Mouse (Mus musculus): Measurements from ENCODE around the gene Tmem53. TPM values are rescaled to one million over a fixed set of nuclear protein-coding genes. Genes with fewer than 3 reads are reported as not detected.

The Tmem53 gene
- 1 to 10 TPM; 4.1 to 4.3 TPM for total RNA-seq (2021)
- long read RNA-seq, experiment 1, partial matches to known transcripts: 0 of 7 reads
- long read RNA-seq, experiment 1, other reads (novel, unspliced or antisense): 3 of 7 reads
- long read RNA-seq, experiment 2, partial matches to known transcripts: 0 of 5 reads
- long read RNA-seq, experiment 2, other reads (novel, unspliced or antisense): 1 of 5 reads

DNA sequence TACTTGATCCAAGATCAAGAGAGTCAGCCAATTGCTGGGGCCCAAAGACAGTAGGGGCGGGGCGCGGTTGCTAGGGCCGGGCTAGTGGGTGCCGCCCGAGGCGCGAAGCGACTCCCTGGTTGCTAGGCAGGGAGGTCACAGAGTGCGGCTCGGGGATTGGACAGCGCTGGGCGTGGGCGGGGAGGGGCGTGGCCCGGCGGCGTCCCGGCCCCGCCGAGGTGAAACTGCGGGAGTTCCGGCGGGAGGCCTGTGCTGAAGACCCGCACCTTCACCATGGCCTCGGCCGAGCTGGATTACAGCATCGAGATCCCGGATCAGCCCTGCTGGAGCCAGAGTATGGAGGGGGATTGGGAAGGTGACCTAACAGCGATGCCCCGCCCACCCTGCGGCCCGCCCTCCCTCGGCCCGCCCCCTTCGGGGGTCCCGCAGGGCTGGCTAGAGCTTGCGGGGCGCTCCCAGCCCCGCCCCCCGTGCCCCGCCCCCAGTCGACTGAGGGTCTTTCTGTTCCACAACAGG is at the start of gene Tmem53, which contains the start of gene Armh1:
Gene Tmem53 (plus strand): TSS at position 151 of the 516 bp plus-strand sequence.
Gene Armh1 (minus strand): TSS at position 325 of the 516 bp plus-strand sequence.
- DNase-seq (ENCODE audit: low spot score in 2 of 2): peak; percentile 71 to 80

DNA sequence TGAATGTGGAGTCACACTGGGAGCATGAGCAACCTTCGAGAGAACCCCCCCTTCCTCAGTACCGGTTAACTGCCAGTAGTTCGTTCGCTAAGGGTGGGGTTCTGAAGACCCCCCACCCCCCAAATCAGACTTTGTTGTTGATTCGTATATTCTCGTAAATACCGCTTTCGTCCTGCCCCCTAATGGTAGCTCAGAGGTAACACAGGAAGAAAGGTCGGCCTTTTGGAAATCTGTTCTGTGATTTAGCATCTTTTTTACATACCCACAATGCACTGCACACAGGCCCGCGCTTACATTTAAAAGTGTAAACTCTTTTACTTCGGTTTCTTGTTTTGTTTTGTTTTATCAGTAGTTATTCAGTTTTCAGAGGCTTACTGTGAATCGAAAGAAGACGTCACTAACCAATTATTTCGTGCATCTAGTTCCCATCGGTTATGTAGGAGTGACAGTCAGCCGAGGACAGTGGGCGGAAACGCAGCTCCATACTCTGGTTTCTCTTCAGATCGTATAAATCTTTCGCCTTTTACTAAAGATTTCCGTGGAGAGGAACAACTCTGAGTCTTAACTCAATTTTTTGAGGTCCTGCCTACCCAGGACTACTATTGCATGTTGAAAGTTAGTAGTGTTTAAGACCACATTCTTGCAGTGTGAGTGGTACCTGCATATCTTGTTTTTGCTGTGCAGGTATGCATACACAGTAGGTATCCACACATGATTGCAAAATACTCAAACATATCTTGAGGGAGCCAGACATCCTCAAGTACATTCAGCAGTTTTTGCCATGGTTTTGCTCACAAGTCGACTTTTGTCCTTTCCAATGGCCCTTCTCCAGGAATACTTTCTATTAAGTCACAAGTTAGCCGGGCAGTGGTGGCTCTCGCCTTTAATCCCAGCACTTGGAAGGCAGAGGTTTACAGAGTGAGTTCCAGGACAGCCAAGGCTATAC is 49.4 kb upstream of the Tmem53 start:
- peak in 1 of 2 experiments; percentile 21 for DNase-seq (ENCODE audit: low spot score in 2 of 2)

DNA sequence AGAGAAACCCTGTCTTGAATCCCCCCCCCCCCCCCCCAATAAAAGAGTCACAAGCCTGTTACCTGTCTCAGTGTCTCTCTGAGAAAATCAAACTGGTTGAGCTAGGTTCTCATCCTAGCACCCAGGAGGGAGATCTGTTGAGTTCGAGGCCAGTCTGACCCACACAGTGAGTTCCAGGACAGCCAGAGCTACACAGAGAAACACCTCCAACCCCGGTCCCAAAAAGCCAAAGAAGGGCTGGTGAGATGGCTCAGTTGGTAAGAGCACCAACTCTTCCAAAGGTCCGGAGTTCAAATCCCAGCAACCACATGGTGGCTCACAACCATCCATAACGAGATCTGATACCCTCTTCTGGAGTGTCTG is 48.8 kb upstream of the Tmem53 start:
- DNase-seq (ENCODE audit: low spot score in 2 of 2): no peak

DNA sequence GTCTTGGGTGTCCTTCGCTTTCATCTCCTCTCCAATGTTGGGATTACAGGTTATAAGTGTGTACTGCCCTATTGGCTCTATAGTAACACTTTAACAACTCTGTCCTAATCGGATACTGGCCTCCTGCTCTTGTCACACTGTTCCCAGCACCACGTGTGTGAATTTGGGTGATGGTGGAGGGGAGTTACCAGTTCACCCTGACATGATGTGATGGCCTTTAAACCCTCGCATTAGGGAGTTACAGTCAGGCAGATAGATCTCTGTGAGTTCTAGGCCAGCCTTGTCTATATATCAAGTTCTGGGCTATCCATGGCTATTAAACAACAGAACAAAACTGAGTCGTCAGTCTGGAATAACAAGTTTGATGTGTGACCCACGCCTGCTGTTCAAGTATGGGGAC is 42.2 kb upstream of the Tmem53 start:
- DNase-seq (ENCODE audit: low spot score in 2 of 2): no peak

DNA sequence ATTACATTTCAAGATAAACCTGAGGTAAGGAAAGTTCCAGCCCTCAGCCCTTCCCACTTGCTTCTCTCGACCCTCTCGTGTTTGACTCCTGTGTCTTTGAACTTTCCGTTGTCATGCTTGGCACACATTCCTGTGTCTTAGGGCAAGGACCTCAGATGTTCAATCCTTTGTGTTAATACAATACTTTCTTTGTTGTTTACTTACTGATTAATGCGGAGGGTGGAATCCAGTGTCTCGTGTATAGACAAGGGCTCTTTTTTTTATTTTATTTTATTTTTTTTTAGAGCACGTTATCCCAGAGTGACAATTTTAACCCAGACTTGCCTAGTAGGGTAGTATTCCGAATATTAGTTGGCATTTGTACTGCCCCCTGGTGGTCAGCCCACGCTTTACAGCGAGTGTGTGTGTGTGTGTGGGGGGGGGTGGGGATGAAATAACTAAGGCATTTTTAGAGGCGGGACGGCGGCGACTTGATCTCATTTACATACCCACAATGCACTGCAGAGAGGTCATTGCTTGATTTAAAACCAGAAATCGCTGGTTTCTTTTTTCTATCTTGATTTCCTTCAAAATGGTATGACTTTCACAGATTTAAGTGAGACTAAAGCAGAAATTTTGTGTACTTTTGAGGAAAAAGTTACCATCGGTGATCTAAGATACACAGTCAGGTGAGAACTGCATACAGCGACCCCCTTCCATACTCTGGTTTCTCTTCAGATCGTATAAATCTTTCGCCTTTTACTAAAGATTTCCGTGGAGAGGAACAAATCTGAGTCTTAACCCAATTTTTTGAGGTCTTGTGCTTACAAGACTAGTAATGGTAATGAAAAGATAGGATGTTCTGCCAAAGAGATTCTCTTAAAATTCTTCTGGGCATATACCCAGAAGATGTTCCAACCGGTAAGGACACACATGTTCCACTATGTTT is 41.3 kb upstream of the Tmem53 start:
- DNase-seq (ENCODE audit: low spot score in 2 of 2): peak; percentile 44 to 65

DNA sequence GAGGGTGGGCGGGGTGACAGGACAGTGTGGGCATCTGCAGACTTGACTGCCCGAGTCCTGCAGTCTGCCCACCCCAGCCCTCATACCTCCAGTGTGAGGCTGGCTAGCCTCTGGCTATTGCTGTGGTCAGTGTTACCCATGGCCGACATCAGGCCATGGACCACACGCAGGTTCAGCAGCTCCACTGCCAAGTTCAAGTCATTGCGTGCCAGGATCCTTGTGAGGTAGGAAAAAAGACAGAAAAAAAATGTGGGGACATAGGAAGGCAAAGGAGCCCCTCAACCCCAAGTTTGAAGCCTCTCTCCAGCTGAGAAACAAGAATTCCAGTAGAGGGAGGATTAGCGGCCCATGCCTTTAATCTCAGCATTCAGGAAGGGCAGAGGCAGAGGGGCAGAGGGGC is 37.5 kb upstream of the Tmem53 start:
- DNase-seq (ENCODE audit: low spot score in 2 of 2): no peak

DNA sequence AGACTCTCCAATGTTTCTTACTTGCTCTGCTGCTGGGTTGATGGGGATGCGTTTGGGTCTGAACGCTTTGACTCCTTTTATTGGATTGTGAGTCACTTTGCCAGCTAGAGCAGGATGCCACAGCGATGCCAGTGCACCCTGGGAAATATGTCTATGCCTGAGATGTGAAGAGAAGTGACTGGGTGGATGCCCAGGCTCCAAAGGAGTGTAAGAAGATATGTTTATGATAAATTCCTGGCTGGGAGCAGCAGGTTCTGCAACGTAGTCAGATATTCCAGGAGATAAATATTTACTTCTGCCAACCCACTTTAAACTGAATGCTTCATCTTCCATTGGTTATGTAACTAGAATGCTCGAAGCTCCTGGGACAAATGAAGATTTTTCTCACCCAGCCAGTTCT is 34.7 kb upstream of the Tmem53 start:
- peak in 1 of 2 experiments; percentile 14 for DNase-seq (ENCODE audit: low spot score in 2 of 2)

DNA sequence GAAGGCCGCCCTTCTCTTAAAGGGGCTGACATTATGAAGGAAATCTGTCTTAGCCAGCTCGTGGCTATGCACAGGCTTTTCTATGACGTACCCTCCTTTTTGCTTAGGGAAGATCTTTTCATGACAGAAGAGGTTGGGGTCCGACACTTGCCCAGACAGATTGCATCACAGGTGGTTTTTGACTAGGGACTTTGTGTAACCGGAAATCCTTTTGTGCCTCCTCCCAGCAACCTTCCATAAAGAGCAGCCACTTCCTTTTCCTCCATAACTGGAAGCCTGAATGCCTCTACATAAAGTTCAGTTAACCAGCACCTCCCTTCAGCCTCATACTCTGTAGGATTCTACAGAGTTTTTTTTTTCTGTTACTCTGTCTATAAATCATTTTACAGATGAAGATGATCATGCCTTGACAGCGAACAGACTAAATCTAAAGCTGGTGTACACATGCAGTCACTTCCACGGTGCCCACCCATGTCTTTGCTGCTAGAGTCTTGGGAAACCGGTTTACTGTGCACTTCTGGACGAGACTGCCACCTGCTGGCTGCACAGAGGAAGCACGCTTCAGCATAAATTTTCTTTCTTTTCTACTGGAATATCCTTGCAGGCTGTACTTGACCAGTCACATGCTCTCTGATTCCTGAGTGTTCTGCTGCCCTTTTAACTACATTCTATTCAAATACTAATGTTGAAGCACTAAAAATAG is 33.1 kb upstream of the Tmem53 start:
- DNase-seq (ENCODE audit: low spot score in 2 of 2): peak; percentile 35 to 43

DNA sequence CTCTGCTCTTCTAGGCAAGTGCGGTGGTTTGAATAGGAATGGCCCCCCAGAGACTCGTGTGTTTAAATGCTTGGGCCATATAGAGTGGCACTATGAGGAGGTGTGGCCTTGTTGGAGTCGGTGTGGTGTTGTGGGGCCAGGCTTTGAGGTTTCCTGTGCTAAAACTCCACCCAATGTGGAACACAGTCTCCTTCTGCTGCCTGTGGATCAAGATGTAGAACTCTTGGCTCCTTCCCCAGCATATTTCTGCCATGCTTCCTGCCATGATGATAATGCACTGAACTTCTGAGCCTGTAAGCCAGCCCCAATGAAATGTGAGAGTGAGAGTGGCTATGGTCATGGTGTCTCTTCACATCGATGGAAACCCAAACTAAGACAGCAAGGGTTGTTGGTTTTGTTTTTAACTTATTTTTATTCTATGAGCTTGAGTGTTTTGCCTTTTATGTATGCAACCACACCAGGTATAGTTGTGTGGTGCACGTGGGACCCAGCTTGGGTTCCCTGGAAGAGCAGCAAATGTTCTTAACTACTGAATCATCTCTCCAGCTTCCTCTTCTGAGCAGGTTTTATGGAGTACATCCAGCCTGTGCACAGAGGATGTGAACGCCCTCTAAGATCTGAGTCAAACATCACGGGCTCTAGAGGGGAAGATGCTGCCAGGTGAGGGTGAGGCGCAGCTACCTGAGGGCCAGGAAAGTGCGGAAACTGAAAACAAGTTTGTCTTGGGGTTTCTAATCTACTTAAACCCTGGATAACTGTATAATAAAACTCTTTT is 30.8 kb upstream of the Tmem53 start:
- DNase-seq (ENCODE audit: low spot score in 2 of 2): no peak

DNA sequence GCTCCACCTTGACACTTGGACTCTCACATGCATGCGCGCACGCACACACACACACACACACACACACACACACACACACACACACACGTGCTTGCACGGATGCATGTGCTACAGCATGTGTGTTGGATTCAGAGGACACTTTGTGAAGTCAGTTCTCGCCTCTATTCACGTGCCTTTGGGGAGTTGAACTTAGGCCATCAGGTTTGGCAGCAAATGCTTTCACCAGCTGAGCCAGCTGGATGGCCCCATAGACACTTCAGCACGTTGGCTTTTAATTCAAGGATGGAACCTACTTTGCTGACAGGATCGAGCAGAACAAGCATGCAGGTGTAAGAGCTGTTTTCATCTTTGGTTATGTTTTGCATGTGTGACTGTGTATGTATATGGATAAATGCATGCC is 29.9 kb upstream of the Tmem53 start:
- no peak for DNase-seq (ENCODE audit: low spot score in 2 of 2)

DNA sequence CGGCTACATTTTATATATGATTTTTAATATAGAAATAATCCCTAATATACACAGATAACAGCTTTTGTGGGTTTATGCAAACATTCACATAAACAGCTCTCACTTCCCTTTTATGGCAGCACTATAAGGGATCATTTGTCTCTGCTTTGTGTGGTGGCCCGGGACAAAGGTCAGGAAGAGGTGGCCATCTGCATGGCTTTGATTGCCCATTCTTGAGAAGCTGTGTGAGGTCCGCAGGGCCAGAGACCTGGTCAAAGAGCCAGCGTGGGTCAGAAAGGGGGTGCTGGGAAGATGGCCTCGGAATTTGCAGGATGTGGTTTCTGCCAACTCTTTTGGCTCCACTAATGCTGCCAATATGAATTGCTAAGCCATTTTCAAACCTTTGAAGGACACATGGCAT is 28.8 kb upstream of the Tmem53 start:
- DNase-seq (ENCODE audit: low spot score in 2 of 2): no peak

DNA sequence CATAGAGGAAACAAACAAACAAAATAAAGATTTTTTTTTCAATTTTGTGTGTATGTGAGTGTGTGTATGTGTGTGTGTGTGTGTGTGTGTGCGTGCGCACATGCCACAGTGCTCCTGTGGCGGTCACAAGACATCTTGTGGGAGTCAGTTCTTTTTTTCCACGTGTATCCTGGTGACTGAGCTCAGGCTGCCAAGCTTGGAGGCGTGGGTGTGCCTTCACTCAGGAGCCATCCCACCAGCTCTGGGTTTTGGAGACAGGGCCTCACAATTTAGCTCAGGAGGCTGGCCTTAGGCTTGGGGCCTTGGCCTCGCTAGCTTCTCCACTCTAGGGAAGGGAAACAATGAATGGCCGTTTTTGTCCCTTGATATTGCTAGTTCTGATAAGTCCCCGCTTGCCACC is 27.6 kb upstream of the Tmem53 start:
- no peak for DNase-seq (ENCODE audit: low spot score in 2 of 2)

DNA sequence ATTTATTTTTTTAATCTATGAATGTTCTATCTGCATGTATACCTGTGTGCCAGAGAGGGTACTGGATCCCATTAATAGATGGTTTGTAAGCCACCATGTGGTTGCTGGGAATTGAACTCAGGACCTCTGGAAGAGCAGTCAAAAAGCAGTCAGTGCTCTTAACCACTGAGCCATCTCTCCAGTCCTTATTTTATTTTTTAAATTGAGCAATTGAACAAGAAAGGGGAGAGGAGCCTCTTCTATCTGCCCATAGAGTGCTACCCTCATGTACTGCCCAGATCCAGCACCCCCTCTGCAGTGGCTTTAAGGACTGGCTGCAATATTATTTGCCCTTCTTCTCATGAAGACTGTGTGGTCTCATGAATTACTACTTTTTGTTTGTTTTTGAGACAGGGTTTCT is 26.5 kb upstream of the Tmem53 start:
- no peak for DNase-seq (ENCODE audit: low spot score in 2 of 2)

DNA sequence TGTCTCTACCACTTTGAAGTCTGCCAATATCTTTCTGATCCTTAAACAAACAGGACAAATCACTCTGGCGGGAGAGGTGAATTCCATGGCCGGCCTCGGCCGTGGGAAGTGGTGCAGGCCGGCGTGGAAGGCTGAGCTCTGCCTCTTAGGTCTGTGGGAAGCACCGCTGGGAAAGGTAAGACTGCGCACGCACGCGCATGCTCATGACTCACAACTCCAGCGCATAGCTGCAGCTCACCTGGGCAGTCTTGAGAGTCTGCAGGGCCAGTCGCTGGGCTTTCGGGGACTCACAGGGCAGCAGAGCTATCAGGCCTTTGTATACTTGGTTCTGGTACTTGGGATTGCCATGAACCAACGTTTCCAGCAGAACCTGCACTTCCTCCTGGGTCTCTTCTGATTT is 22.2 kb upstream of the Tmem53 start:
- no peak for DNase-seq (ENCODE audit: low spot score in 2 of 2)

DNA sequence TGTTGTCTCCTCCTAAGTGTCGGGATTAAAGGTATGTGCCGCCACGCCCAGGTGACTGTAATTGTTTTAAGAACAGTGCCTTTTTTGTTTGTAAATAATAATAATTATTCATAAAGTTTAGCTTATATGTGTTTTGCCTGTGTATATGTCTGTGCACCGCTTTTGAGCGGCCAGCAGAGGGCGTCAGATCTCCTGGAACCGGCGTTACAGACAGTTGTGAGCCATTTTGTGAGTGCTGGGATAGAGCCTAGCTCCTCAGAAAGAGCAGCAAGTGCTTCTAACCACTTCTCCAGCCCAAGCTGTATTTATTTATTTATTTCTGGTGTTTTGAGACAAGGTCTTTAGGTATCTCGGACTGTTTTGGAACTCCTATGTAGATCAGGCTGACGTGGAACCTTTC is 21.4 kb upstream of the Tmem53 start:
- no peak for DNase-seq (ENCODE audit: low spot score in 2 of 2)

DNA sequence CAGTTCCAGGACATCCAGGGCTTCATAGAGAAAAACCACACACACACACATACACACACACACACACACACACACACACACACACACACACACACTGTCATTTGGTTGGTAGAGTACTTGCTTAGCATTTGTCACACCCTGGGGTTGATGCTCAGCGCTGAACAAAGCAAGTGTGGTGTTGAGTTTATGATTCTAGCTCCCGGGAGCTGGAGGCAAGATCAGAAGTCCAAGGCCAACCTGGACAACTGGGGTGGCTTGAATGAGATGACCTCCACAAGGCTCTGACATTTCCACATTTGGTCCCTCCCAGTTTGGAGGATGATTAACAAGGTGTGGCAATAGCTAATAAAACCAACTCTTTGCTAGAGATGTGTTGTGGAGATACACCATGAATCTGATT is 20.5 kb upstream of the Tmem53 start:
- DNase-seq (ENCODE audit: low spot score in 2 of 2): no peak

DNA sequence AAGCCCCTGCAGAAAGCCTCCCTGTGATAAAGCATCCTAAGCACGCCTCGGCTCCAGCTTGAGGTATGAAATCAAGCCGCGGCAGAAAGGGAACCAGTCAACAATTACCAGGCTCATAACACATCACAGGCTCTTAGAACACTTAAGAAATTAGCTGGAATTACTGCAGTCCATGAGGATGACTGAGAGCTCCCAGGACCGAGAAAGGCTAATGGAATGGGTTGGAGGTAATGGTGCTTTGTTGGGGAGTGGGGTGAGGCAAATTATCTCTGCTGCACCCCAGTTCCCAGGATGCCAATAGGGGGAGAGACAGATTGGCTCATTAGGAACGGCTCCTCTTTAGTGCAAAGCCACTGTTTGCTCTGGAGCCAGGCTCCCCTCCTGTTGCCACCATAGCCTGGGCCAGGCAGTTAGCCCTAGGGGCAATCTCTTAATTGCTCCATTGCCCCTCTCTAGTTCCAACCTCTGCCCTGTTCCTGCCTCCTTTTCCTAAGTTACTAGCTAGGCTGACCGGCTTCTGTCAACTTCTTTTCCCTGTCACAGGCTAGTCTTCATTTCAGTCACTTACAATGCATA is 17.5 kb upstream of the Tmem53 start:
- DNase-seq (ENCODE audit: low spot score in 2 of 2): no peak

DNA sequence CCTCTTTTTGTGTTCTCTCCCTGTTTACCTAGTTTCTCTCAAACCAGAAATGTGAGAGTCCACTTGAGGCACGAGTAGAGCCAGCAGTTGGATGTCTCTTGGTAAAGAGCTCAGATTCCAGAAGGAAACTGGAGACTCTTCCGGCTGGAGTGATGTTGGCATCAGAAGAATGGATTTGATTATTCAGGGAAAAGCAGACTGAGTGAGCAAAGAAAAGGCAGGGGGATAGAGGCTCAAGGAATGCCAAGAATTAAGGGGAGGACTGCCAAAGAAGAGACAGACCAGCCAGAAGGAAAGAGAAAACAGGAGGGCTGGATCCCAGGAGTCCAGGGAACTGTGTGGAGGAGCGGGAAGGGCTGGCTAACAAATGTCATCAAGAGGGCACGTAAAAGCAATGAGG is 15.9 kb upstream of the Tmem53 start:
- DNase-seq (ENCODE audit: low spot score in 2 of 2): no peak

DNA sequence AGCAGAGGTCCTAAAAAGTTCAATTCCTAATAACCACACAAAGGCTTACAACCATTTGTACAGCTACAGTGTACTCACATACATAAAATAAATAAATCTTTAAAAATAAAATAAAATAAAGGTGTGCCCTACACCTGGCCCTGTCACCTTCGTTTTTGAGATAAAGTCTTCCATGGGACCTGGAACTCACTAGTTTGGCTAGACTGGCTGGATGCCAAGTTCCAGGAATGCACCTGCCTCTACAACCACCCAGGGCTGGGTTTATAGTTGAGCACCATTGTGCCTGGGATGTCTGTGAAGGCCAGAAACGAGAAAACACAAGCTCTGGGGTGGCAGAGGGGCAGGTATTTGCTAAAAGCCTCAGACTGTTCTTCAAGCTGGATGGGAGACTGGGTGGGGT is 12.6 kb upstream of the Tmem53 start:
- no peak for DNase-seq (ENCODE audit: low spot score in 2 of 2)

DNA sequence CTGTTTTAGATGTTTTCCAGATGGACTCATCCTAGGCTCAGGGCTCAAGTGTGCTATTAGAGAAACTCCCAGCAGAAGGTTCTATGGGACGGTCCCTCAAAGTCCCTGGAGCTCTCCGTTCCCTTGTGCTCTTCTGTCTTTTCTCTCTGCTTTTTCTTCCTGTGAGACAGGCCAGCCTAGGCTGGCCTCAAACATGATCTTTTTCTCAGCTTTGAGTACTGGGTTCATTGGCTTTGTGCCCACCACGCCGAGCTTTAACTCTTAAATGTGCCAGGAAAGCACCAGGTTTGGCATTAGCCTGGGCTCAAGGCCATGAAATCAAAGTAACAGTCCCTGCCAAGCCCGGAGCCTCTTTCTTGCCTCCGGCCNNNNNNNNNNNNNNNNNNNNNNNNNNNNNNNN is 10.9 kb upstream of the Tmem53 start:
- no peak for DNase-seq (ENCODE audit: low spot score in 2 of 2)
